Mouse (Mus musculus): ENCODE results near the gene Tbx6. TPM values are rescaled to one million over a fixed set of nuclear protein-coding genes. Genes with fewer than 3 reads are reported as not detected.
"Not testable (repeated sequence)": the region's sequence is repeated elsewhere in the genome, so short reads cannot be mapped to it uniquely, and the experiment has no call there.

Tbx6 gene
- polyA plus RNA-seq, 1 experiment from 2014 or later, result 0.21 TPM

DNA sequence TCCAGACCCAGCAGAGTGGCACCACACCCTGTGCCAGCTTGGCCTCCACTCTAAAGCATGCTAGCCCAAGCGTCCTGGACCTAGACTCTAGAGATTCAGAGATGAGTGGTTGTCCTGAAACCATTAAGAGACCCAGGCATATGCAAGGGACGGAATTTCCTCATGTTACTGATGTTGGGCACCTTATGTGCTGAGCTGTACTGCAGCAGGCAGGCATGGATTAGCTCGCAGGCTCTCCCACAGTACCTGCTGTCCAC, 5.4 kb upstream of the Tbx6 start:
- peaks cover 22% of the 10 kb centered on the region for H3K4me1 ChIP-seq (replicated peaks; ENCODE audit: control insufficient read depth, insufficient read depth, low read length)
- H3K27ac ChIP-seq, result peak overlapping the region; percentile 93
- ATAC-seq (ENCODE audit: low FRiP score) (no peak), DNase-seq (ENCODE audit: low spot score) (no peak)
- peaks cover 28% of the 10 kb centered on the region for H3K36me3 ChIP-seq (replicated peaks; ENCODE audit: control insufficient read depth, insufficient read depth)
- peak overlapping the region; percentile 96 for H3K9ac ChIP-seq
- no peaks in the 10 kb centered on the region for H3K9me3 ChIP-seq (ENCODE audit: control insufficient read depth, low read length)
- 65% methylated on average over 3 of the region's 3 CpGs for WGBS
- H3K27me3 ChIP-seq (ENCODE audit: control insufficient read depth, insufficient read depth, low read length), result no peaks in the 10 kb centered on the region
- peak overlapping the region; percentile 93 for H3K4me3 ChIP-seq (replicated peaks; ENCODE audit: low read length)
- peak overlapping the region; percentile 98 for H3K4me2 ChIP-seq (replicated peaks)

DNA sequence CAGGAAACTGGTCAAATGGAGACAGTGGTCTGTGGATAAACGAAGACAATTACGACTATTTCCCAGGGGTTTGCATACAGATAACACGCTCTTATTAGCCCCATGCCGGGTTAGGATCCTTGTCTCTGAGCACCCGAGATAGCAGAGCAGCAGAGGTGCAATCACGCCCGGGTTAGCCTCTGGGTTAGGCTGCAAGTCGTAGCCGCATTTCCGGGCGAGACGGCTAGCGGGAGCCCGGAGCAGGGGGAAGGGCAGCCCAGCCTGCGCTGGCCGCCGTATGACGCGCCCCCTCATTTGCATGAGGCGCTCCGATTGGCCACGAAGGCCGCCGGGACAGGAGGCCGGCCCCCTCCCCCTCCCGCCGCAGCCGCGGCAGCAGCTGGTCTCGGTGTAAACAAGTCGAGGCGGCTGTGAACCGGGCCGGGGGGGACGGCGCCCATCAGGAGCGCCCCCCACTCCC, 4.7 kb upstream of the Tbx6 start, which contains the start of gene Ypel3:
Gene Ypel3, plus strand, starts transcription at position 358 of the 460 bp plus-strand sequence.
- peaks cover 27% of the 10 kb centered on the region for H3K4me1 ChIP-seq (replicated peaks; ENCODE audit: control insufficient read depth, insufficient read depth, low read length)

DNA sequence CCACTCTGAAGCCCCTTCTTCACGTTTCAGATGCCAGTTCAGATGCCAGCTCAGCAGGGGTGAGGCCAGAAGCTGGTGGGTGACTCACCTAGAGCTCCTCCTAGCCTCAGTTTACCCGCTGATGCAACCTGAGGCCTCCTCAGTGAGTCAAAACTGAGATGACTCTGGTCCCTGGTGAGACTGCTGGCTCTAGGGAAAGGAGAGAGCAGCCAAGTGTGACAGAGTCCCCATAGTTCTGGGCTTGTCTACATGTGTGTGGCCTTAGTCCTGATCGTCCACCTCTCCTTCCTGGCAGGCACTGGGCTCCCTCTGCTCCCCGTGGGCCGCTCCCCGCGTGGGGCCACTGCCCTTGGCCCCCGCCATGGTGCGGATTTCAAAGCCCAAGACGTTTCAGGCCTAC, 3.8 kb upstream of the Tbx6 start:
- DNase-seq (ENCODE audit: low spot score), result no peak
- 43% methylated on average over 10 of the region's 10 CpGs for WGBS
- peaks cover 27% of the 10 kb centered on the region for H3K4me1 ChIP-seq (replicated peaks; ENCODE audit: control insufficient read depth, insufficient read depth, low read length)
- no peaks in the 10 kb centered on the region for H3K9me3 ChIP-seq (ENCODE audit: control insufficient read depth, low read length)
- peak overlapping the region; percentile 96 for H3K9ac ChIP-seq
- peak overlapping the region; percentile 98 for H3K4me2 ChIP-seq (replicated peaks)
- H3K4me3 ChIP-seq (replicated peaks; ENCODE audit: low read length), result peak overlapping the region; percentile 93
- peak overlapping the region; percentile 93 for H3K27ac ChIP-seq
- peaks cover 22% of the 10 kb centered on the region for H3K36me3 ChIP-seq (replicated peaks; ENCODE audit: control insufficient read depth, insufficient read depth)
- ATAC-seq (ENCODE audit: low FRiP score), result no peak
- H3K27me3 ChIP-seq (ENCODE audit: control insufficient read depth, insufficient read depth, low read length), result no peaks in the 10 kb centered on the region

More for the DNA sequence above, 4.7 kb upstream of the Tbx6 start, which contains the start of gene Ypel3:
- DNase-seq (ENCODE audit: low spot score) (peak; percentile 91), ATAC-seq (ENCODE audit: low FRiP score) (peak; percentile 91)
- H3K9ac ChIP-seq, result peak within 1 kb of the TSS; percentile 96
- H3K27ac ChIP-seq, result peak within 1 kb of the TSS; percentile 93
- peak within 1 kb of the TSS; percentile 98 for H3K4me2 ChIP-seq (replicated peaks)
- H3K4me3 ChIP-seq (replicated peaks; ENCODE audit: low read length), result peak within 1 kb of the TSS; percentile 93
- under 1% methylated on average over 29 of the region's 37 CpGs for WGBS
- no peaks in the 10 kb centered on the region for H3K27me3 ChIP-seq (ENCODE audit: control insufficient read depth, insufficient read depth, low read length)
- H3K9me3 ChIP-seq (ENCODE audit: control insufficient read depth, low read length), result no peaks in the 10 kb centered on the region
- peaks cover 22% of the 10 kb centered on the region for H3K36me3 ChIP-seq (replicated peaks; ENCODE audit: control insufficient read depth, insufficient read depth)

DNA sequence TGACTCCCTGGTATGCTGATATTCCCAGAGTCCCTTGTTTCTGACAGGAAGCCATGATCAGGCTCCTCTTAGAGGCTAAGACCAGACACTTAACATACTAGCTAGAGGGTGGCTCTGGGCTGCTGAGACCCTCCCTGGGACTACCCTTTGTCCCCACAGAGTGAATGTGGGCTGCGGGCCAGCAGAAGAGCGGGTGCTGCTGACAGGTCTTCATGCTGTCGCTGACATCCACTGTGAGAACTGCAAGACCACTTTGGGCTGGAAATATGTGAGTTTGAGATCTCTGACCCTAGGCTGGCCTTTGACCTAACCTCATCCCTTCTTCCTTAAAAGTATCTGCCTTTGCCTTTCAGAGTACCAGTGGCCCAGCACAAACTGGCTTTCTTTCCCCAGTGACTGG, 3.1 kb upstream of the Tbx6 start:
- 62% methylated on average over 3 of the region's 3 CpGs for WGBS
- H3K4me3 ChIP-seq (replicated peaks; ENCODE audit: low read length), result no peak overlapping the region
- ATAC-seq (ENCODE audit: low FRiP score) (no peak), DNase-seq (ENCODE audit: low spot score) (no peak)
- H3K9ac ChIP-seq, result peak overlapping the region; percentile 96; the same call in 1 of the 2 replicates
- peaks cover 22% of the 10 kb centered on the region for H3K36me3 ChIP-seq (replicated peaks; ENCODE audit: control insufficient read depth, insufficient read depth)
- H3K4me1 ChIP-seq (replicated peaks; ENCODE audit: control insufficient read depth, insufficient read depth, low read length), result peaks cover 27% of the 10 kb centered on the region
- H3K27me3 ChIP-seq (ENCODE audit: control insufficient read depth, insufficient read depth, low read length), result no peaks in the 10 kb centered on the region
- H3K27ac ChIP-seq, result 0 out of 2 replicates have a peak overlapping the region, but pooled peaks have one; percentile 5
- H3K4me2 ChIP-seq (replicated peaks), result peak overlapping the region; percentile 98
- H3K9me3 ChIP-seq (ENCODE audit: control insufficient read depth, low read length), result no peaks in the 10 kb centered on the region

DNA sequence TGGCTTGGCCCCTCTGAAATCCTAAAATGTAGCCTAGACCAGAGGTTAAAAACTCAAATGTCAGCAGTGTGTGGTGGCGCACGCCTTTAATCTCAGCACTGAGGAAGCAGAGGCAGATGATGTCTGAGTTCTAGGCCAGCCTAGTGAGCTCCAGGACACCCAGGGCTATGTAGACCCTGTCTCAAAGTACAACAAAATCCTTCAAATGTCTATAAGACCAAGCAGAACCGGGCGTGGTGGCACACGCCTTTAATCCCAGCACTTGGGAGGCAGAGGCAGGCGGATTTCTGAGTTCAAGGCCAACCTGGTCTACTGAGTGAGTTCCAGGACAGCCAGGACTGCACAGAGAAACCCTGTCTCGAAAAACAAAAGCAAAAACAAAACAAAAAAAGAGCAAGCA, 2.2 kb upstream of the Tbx6 start:
- H3K4me1 ChIP-seq (replicated peaks; ENCODE audit: control insufficient read depth, insufficient read depth, low read length), result peaks cover 27% of the 10 kb centered on the region
- H3K4me3 ChIP-seq (replicated peaks; ENCODE audit: low read length); H3K9ac ChIP-seq; DNase-seq (ENCODE audit: low spot score); H3K27me3 ChIP-seq (ENCODE audit: control insufficient read depth, insufficient read depth, low read length); H3K9me3 ChIP-seq (ENCODE audit: control insufficient read depth, low read length); ATAC-seq (ENCODE audit: low FRiP score): not testable (repeated sequence)
- H3K27ac ChIP-seq, result peak overlapping the region; percentile 76; the same call in 1 of the 2 replicates
- WGBS, result 90% methylated on average over 7 of the region's 7 CpGs
- peaks cover 22% of the 10 kb centered on the region for H3K36me3 ChIP-seq (replicated peaks; ENCODE audit: control insufficient read depth, insufficient read depth)
- H3K4me2 ChIP-seq (replicated peaks), result peak overlapping the region; percentile 99; the same call in 1 of the 2 replicates

DNA sequence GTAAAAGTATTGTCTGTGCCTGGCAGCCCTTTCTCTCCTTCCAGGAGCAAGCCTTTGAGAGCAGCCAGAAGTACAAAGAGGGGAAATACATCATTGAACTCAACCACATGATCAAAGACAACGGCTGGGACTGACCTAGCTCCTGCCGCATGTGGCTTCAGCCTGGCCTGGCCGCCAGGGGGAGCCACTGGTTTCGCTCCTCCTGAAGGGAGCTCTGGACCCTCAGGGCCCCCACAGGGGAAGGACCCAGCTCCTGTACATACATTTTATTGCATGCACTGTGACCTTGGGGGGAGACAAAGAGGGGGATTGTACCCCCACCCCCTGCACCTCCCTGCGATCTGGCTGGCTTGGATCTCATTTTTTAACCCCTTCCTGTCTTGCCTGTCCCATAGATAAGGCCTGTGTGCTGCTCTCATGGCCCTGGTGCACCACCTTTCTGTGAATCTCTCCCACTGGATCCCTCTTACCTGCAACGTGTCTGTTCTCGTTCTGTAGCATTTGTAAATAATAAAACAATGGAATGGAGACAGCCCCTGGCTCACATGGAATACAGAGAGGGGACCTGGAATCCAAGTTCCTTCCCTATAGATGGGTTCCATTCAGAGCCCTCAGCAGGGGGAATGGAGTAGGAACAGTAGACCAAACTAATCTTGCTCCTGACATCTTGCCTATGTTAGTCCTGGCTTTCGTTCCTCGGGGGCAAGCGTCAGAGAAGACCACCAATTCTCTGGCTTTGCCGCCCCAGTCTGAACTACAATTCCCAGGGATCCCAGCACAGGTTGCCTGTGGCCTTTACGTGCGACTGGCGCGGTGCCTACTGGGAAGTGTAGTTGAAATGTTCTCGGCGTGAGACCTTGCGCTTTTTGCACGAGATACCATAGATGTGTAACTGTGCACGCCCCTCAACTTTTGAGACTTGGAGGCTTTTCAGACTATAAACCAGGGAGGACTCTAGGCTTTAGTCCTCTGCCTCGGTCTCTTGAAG, 1.0 kb upstream of the Tbx6 start:
- Histone ChIP-seq H3K36me3 (replicated peaks; ENCODE audit: control insufficient read depth, insufficient read depth) (peaks cover 32% of the 10 kb centered on the region), H3K4me1 (replicated peaks; ENCODE audit: control insufficient read depth, insufficient read depth, low read length) (peaks cover 27% of the 10 kb centered on the region), H3K9me3 (ENCODE audit: control insufficient read depth, low read length) (no peaks in the 10 kb centered on the region), H3K4me3 (replicated peaks; ENCODE audit: low read length) (peak overlapping the region; percentile 40), H3K27ac (peak overlapping the region; percentile 76), H3K27me3 (ENCODE audit: control insufficient read depth, insufficient read depth, low read length) (no peaks in the 10 kb centered on the region), H3K4me2 (replicated peaks) (peak overlapping the region; percentile 99), H3K9ac (peak overlapping the region; percentile 66)
- WGBS, result under 1% methylated on average over 21 of the region's 21 CpGs
- ATAC-seq (ENCODE audit: low FRiP score) (peak; percentile 77), DNase-seq (ENCODE audit: low spot score) (peak; percentile 91)

DNA sequence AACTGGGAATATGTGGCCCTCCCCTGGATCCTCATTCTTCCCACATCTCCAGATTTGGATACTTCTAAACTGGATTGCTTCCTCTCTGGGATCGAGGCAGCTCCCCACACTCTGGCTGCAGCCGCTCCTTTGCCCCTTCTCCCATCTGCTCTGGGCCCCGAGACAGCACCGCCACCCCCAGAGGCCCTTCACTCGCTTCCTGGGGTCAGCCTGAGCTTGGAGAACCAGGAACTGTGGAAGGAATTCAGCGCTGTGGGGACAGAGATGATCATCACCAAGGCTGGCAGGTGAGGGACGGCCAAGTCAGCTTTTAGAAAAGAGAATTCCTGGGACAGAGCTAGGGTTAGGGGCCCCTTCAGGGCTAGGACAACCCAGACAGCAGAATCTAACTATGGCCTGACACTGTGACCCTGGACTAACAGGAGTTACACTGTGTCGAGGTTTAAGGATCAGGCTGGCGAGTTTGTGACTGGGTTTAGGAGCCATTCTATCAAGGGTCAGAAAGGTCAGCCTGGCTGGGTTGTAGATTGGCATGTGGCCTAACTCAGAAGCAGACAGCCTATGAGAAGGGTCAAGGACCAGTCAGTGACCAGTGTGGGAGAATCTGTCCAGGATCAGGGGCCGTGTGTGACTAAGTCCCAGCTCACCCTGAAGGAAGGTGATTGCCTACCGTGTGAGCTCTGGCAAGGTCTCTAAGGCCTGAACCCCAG, 533 bp downstream of the Tbx6 start:
- Histone ChIP-seq H3K4me3 (replicated peaks; ENCODE audit: low read length) (no peak overlapping the region), H3K4me1 (replicated peaks; ENCODE audit: control insufficient read depth, insufficient read depth, low read length) (peaks cover 20% of the 10 kb centered on the region), H3K36me3 (replicated peaks; ENCODE audit: control insufficient read depth, insufficient read depth) (peaks cover 41% of the 10 kb centered on the region), H3K4me2 (replicated peaks) (peak overlapping the region; percentile 99; the same call in 1 of the 2 replicates), H3K27me3 (ENCODE audit: control insufficient read depth, insufficient read depth, low read length) (no peaks in the 10 kb centered on the region), H3K27ac (no peak overlapping the region), H3K9me3 (ENCODE audit: control insufficient read depth, low read length) (no peaks in the 10 kb centered on the region), H3K9ac (peak overlapping the region; percentile 66; the same call in 1 of the 2 replicates)
- no peak for DNase-seq (ENCODE audit: low spot score)
- 39% methylated on average over 11 of the region's 11 CpGs for WGBS
- ATAC-seq (ENCODE audit: low FRiP score), result no peak

DNA sequence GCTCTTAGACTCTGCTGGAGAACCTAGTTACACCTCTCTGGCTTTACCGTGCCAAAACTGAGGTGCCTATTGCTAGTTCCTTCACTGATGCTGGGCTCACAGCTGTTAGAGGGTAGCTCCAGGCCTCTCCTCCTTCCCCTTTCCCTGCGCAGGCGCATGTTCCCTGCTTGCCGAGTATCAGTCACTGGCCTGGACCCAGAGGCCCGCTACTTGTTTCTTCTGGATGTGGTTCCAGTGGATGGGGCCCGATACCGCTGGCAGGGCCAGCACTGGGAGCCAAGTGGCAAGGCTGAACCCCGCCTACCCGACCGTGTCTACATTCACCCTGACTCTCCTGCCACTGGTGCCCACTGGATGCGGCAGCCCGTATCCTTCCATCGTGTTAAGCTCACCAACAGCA, 1.4 kb downstream of the Tbx6 start:
- H3K4me3 ChIP-seq (replicated peaks; ENCODE audit: low read length), result no peak overlapping the region
- H3K9me3 ChIP-seq (ENCODE audit: control insufficient read depth, low read length), result no peaks in the 10 kb centered on the region
- H3K27ac ChIP-seq, result no peak overlapping the region
- H3K9ac ChIP-seq, result no peak overlapping the region
- no peaks in the 10 kb centered on the region for H3K27me3 ChIP-seq (ENCODE audit: control insufficient read depth, insufficient read depth, low read length)
- no peak for ATAC-seq (ENCODE audit: low FRiP score)
- WGBS, result 83% methylated on average over 13 of the region's 13 CpGs
- peaks cover 14% of the 10 kb centered on the region for H3K4me1 ChIP-seq (replicated peaks; ENCODE audit: control insufficient read depth, insufficient read depth, low read length)
- no peak for DNase-seq (ENCODE audit: low spot score)
- H3K36me3 ChIP-seq (replicated peaks; ENCODE audit: control insufficient read depth, insufficient read depth), result peaks cover 50% of the 10 kb centered on the region
- peak overlapping the region; percentile 15; the same call in 1 of the 2 replicates for H3K4me2 ChIP-seq (replicated peaks)

DNA sequence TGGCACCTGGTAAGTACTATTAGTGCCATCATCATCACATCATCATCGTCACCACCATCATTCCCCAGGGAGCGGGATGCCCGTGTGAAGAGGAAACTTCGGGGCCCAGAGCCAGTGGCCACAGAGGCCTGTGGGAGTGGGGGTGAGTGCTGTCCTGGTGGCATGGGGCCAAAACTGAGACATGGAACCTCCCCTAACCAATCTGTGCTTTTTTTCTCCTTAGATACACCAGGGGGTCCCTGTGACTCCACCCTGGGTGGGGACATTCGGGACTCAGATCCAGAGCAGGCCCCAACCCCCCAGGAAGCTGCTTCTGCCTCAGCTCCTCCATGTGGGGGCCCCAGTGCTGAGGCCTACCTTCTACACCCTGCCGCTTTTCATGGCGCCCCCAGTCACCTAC, 3.2 kb downstream of the Tbx6 start:
- Histone ChIP-seq H3K27ac (no peak overlapping the region), H3K4me3 (replicated peaks; ENCODE audit: low read length) (no peak overlapping the region), H3K4me1 (replicated peaks; ENCODE audit: control insufficient read depth, insufficient read depth, low read length) (peaks cover 6% of the 10 kb centered on the region), H3K9ac (no peak overlapping the region), H3K4me2 (replicated peaks) (no peak overlapping the region), H3K27me3 (ENCODE audit: control insufficient read depth, insufficient read depth, low read length) (no peaks in the 10 kb centered on the region), H3K9me3 (ENCODE audit: control insufficient read depth, low read length) (no peaks in the 10 kb centered on the region), H3K36me3 (replicated peaks; ENCODE audit: control insufficient read depth, insufficient read depth) (peaks cover 57% of the 10 kb centered on the region)
- no peak for DNase-seq (ENCODE audit: low spot score)
- ATAC-seq (ENCODE audit: low FRiP score), result no peak
- WGBS, result 90% methylated on average over 7 of the region's 7 CpGs

Measured in hindbrain, embryonic 14.5 days (tissue).